Mouse (Mus musculus) natural killer cell, adult 2 months (primary cell): ENCODE results near the gene Bcas3.

ENCODE experiments used
- DNase-seq, 2 experiments: peaks; one replicate each; pipeline ENCODE4 v3.0.0; 2022; ENCODE audit warnings: low spot score in 2 of 2

Gene Bcas3

DNA sequence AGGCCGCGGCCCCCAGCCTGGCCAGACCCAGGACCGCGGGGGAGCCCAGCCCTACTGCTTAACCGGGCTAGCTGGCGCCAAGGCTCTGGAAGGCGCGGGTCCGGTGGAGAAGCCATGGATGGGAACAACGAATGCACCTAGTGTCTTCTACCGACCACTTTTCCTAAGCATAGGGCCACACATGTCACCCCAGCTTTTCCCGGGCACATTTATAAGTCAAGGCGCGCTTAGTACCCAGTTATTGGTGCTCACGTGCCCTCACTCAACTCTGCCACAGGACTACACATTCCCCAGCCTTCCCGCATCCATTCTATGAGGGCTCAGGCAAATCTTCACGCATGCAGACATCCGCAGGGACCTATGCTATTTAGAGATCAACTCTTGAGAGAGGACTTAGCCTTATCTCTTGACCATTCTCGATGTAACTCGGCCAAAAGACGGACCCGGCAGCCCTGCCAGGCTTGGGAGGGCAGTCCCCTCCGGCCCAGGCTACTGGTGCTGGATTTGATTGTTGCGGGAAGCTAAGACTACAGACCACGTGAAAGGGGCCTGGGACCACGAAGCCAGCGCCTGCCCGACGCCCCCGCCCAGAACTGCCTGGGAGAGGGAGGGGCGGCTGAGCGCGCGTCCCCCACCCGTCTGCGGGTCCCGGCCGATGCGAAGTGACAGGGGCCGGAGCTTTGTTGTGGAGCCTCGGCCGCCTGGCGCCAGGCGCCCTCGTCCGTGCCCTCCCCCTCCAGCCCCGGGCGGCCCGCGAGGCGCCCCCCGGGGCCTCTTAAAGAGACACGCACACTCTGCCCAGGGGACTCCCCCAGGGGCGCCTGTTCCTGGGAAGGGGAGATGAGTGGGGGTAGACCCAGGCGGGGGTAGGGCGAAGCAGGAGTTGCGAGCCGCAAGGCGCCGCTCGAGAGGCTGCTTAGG lies 476.8 kb downstream of the Bcas3 start:
- DNase-seq, result no peak

DNA sequence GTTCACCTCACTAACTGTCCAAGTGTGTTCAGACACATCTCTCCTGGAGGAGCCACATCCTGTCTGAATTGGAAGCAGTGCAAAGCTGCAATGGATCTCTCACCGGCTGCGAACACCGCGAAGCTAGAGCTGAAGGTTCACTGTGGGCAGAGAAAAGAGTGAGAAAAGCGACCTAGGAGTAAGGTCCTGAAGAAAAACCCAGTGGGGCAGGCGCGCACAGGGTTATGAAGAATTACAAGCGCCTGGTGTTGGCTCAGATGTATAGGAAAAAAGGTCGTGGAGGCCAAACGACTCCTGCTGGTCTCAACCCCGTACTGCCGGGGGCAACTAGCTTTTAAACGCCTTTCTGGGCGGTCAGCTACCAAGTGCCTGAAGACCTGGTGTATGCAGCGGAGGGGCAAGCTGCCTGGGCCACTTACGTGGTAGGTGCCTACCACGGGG lies 478.0 kb downstream of the Bcas3 start:
- no peak for DNase-seq

DNA sequence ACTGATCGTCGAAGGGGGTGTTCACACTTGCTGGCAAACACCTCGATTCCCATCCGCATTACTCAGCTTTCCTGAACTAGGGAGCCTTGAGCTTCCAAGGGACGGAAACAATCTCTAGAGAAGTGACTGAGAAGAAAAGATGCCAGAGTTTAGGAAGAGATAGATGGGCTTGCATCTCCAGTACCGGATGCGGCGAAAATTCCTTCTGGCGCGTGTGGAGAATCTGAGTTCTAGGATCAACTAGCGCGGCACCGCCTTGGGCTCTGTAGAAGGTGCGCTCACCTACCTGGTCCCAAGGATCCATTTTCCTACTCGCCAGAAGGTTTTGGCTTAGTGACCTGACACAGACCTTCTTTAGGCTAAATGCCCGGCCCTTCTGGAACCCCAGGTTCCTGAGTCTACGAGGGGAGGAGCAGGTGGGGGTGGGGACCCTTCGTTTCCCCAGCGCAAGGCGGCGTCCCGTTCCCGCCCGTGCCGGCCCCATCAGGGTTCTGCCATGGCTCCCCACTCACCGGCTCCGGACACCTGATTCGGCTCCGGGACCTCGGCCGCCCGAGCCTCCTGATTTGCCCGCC lies 478.8 kb downstream of the Bcas3 start:
- no peak for DNase-seq

DNA sequence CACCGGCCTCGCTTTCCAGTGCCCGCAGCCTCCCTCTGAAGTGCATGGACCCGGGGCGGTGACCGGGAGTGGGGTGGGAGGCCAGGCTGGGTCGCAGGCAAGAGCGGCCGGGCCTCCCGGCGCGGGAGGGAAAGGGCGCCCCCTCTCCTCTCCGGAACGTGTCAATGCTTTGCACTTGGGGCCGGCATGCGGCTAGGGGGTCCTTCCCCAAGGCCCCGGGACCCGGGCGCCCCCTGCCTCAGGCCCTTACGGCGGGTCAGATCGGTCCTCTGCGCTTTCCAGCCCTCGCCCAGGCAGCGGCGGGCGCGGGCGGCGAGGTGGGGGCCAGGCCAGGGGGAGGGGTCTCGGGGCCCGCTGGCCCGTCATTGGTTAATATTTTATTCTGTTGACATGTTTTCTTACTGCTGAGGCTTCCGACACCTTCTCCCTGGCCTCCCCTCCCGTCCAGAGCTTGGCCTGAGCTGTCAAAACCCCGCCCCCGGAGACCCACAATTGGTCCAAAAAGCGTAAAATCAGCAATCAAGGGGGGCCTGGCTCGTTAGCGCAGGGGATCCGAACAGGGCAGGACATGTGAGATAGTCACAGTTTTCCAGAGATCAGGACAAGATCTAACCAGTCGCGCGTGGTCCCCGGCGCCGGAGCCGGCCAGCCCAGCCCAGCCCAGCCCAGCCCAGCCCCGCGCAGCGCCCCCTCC lies 479.4 kb downstream of the Bcas3 start, which contains the start of gene Tbx2:
TSS of gene Tbx2 (plus strand) at position 321 of the 694 bp plus-strand sequence.
- no peak for DNase-seq

DNA sequence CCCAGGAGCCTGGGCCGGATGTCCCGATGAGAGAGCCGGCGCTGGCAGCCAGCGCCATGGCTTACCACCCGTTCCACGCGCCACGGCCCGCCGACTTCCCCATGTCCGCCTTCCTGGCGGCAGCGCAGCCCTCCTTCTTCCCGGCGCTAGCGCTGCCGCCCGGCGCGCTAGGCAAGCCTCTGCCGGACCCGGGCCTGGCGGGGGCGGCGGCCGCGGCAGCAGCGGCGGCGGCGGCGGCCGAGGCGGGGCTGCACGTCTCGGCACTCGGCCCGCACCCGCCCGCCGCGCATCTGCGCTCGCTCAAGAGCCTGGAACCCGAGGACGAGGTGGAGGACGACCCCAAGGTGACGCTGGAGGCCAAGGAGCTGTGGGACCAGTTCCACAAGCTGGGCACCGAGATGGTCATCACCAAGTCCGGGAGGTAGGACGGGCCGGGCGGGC lies 480.1 kb downstream of the Bcas3 start:
- DNase-seq, result no peak

DNA sequence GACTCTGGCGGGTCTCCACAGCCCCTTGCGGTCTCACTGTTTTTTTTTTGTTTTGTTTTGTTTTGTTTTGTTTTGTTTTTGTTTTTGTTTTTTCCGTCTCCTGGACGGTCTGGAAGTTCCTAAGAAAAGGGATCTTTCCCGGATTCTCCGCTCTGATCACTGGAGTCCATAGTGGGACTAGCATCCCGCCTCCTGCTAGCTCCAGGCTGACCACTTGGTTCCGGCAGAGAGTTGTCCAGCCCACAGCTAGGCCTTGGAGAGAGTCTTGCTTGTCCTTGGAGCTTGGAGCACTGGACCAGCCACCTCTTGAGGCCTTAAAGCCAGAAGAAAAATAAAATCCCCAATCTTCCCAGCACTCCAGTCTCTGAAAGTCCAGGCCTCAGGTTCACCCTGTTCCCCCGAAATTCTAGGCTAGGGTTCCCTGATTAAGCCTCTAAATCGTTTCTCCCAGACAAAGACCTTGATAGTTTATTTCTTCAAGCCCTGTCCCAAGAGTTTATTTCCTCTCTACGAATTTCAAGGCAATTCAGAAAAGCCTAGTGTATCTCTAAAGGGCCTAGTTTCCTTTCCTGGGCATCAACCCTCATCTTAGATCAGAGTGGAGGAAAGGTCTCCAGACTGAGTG lies 480.9 kb downstream of the Bcas3 start:
- DNase-seq, result no peak

DNA sequence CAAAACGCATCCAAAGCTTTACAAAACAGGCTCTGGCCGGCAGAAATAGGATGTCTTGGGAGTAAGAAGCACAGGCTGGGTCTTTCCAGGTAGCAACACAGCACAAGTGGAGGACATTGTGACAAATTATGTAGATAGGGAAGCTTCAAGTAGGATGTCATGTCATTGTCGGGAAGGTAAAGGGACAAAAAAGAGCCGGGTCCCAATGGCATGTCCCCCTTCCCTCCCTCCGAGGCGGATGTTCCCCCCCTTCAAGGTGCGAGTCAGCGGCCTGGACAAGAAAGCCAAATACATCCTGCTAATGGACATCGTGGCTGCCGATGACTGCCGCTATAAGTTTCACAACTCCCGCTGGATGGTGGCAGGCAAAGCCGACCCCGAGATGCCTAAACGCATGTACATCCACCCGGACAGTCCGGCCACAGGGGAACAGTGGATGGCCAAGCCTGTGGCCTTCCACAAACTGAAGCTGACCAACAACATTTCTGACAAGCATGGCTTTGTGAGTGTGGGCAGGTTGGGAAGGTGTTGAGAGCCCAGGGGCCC lies 481.5 kb downstream of the Bcas3 start:
- no peak for DNase-seq

DNA sequence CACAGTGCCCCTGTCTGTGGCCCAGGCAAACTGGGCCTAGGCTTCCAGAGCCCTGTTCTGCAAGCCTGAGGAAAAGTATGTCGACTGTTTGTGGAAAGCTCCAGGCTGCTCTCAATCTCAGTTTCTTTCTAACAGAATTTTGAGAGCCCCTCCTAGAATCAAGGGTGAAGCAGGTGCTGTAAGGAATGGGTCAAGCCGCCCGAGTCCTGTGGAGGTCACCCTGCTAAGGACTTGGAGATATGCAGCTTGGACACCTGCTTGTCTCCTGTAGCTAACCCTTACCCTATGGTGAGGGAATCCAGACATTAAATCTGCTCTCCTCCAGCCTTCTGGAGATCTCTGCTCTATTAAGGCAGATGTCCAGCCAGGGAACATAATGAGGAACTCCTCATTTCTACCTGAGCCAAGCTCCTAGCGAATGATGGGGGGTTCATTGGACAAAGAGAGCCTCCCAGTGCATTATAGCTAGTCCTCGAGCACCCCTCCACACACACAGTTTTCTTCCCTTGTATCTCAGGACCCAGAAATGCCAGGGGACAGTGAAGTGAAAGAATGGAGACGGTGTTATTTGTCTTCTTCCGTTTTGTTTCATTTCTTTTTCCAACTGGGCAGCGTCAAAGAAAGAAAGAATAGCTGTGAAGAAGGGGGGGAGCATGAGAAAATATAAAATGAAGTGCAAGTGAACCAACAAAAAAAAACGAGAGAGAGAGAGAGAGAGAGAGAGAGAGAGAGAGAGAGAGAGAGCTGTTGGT lies 482.2 kb downstream of the Bcas3 start:
- no peak for DNase-seq

DNA sequence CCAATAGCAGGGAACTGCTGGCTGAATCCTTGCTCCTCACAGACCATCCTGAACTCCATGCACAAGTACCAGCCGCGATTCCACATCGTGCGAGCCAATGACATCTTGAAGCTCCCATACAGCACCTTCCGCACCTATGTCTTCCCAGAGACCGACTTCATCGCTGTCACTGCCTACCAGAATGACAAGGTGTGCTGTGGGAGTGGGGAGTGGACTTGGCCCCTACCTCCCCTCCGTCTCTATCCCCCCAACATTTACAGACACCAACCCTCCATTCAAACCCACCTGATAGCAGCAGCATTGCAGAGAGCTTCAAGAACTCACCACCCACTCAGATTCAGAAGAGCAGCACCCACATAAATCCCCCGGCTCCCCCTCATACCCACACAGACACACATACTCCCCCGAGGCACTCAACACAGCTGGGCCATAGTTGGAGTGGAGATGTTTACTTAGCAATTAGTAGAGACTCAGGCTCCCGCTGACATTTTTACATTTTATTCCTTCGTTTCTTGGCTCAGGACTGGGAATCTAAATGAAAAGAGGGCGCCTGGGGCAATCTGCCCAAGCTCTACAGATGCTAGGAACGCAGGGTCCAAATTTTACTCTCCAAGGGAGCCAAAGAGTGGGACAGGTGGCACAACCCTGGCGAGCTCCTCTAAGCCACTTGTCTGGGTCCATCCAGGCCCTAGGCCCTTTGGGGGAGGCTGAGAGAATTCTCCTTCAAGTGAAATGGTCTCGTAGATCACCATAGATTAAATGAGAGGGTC lies 483.0 kb downstream of the Bcas3 start:
- DNase-seq, result no peak

DNA sequence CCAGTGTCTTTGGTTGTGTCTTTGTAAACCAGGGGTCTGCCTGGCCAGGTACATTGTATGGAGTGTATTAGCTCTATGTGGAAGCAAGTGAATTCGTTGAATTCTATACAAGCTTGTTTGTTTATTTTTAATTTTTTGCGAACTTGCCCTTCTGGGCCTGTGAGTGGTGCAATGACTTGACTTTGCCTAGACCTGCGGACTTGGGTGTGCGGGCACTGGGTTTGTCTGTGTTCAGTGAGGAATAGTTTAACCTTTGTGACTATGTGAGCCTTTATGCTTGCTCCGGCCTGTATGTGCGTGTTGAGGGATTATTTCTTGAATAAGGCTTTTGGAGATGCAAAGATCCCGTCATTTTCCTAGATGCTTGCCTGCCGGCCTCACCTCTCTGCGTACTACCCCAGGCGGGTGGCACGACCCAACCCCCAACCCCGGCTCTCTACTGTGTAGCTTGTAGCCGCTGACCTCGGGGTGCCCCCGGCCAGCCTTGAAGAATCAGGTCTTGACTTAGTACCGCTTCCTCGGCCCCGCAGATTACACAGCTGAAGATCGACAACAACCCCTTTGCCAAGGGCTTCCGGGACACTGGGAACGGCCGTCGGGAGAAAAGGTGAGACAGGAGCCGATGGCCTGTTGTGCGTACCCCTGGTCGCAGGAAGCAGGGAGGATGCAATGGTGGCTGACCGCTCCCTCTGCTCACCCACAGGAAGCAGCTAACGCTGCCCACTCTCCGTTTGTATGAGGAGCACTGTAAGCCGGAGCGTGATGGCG lies 483.7 kb downstream of the Bcas3 start:
- no peak for DNase-seq

DNA sequence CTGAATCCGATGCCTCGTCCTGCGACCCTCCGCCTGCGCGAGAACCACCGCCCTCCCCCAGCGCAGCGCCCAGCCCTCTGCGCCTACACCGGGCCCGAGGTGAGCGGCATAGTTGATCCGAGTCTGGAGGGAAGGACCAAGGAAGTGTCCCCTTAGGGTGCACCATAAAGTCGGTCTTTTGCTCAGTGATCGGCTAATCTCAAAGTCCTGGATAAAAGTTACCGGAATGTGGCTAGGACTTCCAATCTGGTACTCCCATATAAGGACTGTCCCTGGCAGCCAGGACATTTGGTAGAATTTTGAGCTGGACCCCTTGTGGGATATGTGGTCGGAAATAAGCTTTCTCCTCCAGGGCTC lies 484.3 kb downstream of the Bcas3 start:
- DNase-seq, result no peak

DNA sequence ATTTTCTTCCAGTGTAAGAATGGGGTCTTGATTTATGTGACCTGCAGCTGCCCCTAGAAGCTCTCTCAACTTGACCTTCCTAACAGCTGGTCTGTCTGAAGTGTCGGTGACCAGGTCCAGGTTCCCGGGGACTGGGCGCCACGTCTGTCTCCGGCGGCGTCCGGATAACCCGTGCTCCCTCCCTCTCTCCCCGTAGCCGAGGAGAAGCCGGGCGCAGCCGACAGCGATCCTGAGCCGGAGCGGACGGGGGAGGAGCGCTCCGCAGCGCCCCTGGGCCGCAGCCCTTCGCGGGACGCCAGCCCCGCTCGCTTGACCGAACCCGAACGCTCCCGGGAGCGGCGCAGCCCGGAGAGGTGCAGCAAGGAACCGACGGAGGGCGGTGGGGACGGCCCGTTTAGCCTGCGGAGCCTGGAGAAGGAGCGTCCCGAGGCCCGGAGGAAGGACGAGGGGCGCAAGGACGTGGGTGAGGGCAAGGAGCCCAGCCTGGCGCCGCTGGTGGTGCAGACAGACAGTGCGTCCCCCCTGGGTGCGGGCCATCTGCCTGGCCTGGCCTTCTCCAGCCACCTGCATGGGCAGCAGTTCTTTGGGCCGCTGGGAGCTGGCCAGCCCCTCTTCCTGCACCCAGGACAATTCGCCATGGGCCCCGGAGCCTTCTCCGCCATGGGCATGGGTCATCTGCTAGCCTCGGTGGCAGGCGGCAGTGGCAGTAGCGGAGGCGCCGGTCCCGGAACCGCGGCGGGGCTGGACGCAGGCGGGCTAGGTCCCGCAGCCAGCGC lies 484.9 kb downstream of the Bcas3 start:
- DNase-seq, result no peak

DNA sequence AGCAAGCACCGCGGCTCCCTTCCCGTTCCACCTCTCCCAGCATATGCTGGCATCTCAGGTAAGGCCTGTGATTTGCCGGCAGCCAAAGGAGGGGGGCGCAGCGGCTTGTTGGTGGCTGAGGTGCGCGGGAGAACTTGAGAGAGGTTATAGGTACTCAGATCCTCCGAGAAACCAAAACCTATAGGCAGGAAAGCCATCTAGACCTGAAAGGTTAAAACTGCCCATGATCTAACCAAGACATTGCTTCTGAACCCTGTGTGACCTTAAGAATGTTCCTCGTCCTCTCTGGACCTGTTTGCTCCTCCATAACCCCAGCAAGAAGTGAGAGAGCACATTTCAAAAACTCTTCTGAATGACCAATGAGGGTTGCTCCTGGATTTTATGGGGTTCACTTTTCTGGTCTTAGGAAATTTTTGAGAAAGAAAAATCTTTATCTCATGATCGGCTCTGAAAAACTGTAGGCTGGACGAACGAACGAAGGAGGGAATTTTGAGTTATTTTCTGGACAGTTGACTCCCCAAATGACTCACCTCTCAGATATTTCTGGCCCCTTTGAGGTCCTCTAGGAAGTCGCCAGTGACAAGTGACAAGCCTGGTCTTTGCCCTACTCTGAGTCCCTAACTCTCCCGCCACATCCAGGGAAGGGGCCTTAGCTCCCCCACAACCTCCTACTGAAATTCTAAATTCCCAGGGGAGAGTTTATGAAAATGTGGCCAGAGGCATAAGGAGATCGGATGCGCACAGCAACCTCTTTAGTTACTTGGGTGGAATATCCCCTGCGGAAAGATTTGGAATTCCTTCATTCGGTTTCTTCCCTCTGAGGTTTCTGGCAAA lies 485.7 kb downstream of the Bcas3 start:
- no peak for DNase-seq

DNA sequence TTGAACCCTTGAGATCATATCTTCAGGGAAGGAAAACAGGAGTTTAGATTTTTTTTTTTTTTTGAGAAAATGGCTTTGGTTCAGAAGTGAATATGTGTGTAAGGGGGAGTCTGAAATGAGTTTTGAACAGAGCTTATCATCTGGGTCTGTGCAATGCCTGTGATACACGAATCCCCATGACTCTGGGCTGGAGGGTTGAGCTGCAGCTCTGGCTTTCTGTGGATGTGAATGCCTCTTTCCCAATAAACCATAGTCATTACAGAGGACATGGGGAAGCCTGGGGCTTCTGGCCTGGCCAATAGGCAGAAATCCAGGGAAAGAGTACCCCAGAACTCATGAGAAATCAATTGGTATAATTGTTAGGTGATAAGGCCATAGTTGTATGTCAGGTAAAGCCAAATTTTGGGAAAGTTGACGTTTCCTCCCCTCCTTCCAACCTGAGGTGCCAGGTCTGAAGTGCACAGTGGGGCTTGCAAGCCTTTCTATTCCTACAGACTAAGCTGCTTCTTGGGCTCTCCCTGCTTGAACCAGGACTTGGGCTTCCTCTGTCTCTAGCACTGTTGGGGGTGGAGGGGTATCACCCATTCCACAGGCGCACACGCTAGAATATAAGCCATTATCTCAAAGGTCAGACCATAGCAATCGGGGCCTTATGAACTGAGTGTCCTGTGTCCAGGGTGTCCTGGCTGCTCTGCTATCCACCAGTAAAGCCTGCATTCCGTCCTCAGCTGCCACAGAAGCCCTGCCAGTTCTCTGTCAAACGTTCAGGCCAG lies 486.5 kb downstream of the Bcas3 start:
- DNase-seq, result no peak

DNA sequence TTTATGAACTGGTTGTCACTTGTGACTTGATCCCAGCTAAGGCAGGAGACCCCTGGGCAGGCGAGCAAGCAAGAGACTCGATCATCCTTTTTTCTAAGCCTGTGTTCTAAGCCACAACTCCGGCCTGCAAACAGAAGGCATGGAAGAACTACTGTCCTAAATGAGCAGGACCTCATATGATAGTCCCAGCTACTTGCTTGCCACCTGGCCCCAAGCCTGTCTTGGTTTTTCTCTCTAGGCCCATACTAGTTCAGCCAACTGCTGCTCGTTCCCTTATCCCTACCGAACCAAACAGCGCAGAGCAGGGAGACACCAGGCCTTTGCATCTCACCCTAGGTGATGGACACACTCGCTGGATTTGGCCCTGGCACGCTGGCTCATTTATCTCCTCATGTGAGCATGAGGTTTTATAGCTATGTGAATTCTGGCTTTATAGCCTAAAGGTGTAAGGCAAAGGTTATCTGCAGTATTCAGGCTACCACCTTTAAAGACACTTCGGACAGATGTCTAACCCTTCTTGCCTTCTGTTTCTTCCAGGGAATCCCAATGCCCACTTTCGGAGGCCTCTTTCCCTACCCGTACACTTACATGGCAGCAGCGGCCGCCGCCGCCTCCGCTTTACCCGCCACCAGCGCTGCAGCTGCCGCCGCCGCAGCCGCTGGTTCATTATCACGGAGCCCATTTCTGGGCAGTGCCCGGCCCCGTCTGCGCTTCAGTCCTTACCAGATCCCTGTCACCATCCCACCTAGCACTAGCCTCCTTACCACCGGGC lies 487.2 kb downstream of the Bcas3 start:
- no peak for DNase-seq

DNA sequence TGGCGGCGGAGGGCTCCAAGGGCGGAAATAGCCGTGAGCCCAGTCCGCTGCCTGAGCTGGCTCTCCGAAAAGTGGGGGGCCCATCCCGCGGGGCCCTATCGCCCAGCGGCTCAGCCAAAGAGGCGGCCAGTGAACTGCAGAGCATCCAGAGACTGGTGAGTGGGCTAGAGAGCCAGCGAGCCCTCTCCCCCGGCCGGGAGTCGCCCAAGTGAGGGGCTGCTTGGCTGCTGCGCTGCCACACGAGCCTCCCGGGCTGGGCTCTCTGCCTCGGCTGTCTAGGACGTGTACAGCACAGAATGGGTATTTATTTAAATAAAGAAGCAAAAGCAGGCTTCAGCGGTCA lies 487.8 kb downstream of the Bcas3 start:
- no peak for DNase-seq
